Mouse (Mus musculus) hematopoietic stem cell, adult 5-6 weeks (primary cell): Measurements from ENCODE around the gene Slc30a6. TPM values are rescaled to one million over a fixed set of nuclear protein-coding genes. Genes with fewer than 3 reads are reported as not detected.
A peak's percentile ranks its signal among the peaks of the same experiment; 100 is the strongest.

ENCODE experiments used
- ATAC-seq, 2 experiments: fragments of 125-278 bp in 1 of 2; replicated peaks in 1 of 2; 2 replicates each; pipeline ENCODE4 v1.8.0; 2016 to 2017; ENCODE audit warnings: inconsistent platforms in 2 of 2, mild to moderate bottlenecking in 2 of 2, moderate number of reproducible peaks in 2 of 2, low read depth in 1 of 2, moderate TSS enrichment in 1 of 2; ENCODE audit not compliant: low FRiP score in 2 of 2, poor library complexity in 2 of 2, severe bottlenecking in 2 of 2, insufficient read depth in 1 of 2, low TSS enrichment in 1 of 2
- total RNA-seq: library from RNA; stranded (forward); fragments of 172-1452, 232-1000 nt; gene quantifications from 2 replicates; pipeline ENCODE4 v1.2.3, GENCODE M21; 2017

The Slc30a6 gene
- total RNA-seq: 12.9 and 16.6 TPM in 2 replicates

- peak; percentile 98 to 99 for ATAC-seq
Measured at GRCm38 (mm10) chr17:74395383-74396065, at the start of gene Slc30a6. Slc30a6 (plus strand) TSS chr17:74395608.

- ATAC-seq: no peak
Measured at GRCm38 (mm10) chr17:74363592-74363991, 31.8 kb upstream of the Slc30a6 start.

- no peak for ATAC-seq
Measured at GRCm38 (mm10) chr17:74376916-74377315, 18.5 kb upstream of the Slc30a6 start.

GRCm38 (mm10) chr17:74386657-74387056 lies 8.8 kb upstream of the Slc30a6 start:
- ATAC-seq: peak in 1 of 2 experiments; percentile 56; a peak in 1 of 4 replicates

GRCm38 (mm10) chr17:74389847-74390246 lies 5.6 kb upstream of the Slc30a6 start:
- ATAC-seq: no peak

- ATAC-seq: no peak
Measured at GRCm38 (mm10) chr17:74394381-74394780, 1.0 kb upstream of the Slc30a6 start.

GRCm38 (mm10) chr17:74394855-74395254 lies 553 bp upstream of the Slc30a6 start:
- ATAC-seq: peak; percentile 8 to 18; a peak in 2 of 4 replicates

GRCm38 (mm10) chr17:74396766-74397165 lies 1.4 kb downstream of the Slc30a6 start:
- no peak for ATAC-seq

GRCm38 (mm10) chr17:74397173-74397572 lies 1.8 kb downstream of the Slc30a6 start:
- no peak for ATAC-seq

GRCm38 (mm10) chr17:74402486-74403222 lies 7.2 kb downstream of the Slc30a6 start:
- no peak for ATAC-seq

- no peak for ATAC-seq
Measured at GRCm38 (mm10) chr17:74406487-74406886, 11.1 kb downstream of the Slc30a6 start.

- ATAC-seq: no peak
Measured at GRCm38 (mm10) chr17:74409722-74410121, 14.3 kb downstream of the Slc30a6 start.

GRCm38 (mm10) chr17:74413324-74413723 lies 17.9 kb downstream of the Slc30a6 start:
- ATAC-seq: no peak

- peak in 1 of 2 experiments; percentile 59; a peak in 2 of 4 replicates for ATAC-seq
Measured at GRCm38 (mm10) chr17:74414671-74415070, 19.3 kb downstream of the Slc30a6 start.

GRCm38 (mm10) chr17:74416841-74417360 lies 21.5 kb downstream of the Slc30a6 start:
- no peak for ATAC-seq

- ATAC-seq: no peak
Measured at GRCm38 (mm10) chr17:74418171-74418570, 22.8 kb downstream of the Slc30a6 start.

GRCm38 (mm10) chr17:74420656-74421055 lies 25.2 kb downstream of the Slc30a6 start:
- no peak for ATAC-seq

GRCm38 (mm10) chr17:74424401-74425005 lies 29.1 kb downstream of the Slc30a6 start:
- ATAC-seq: no peak
